Mouse (Mus musculus) granulocyte monocyte progenitor cell, adult 5-6 weeks (primary cell): ENCODE data around the gene Gm17555. TPM values are rescaled to one million over a fixed set of nuclear protein-coding genes. Genes with fewer than 3 reads are reported as not detected.
"Not testable (repeated sequence)": the region's sequence is repeated elsewhere in the genome, so short reads cannot be mapped to it uniquely, and the experiment has no call there.

Source experiments
- ATAC-seq: replicated peaks from 2 replicates; pipeline ENCODE4 v1.8.0; 2016; ENCODE audit warnings: mild to moderate bottlenecking, moderate TSS enrichment, inconsistent platforms; ENCODE audit not compliant: poor library complexity, severe bottlenecking
- total RNA-seq, 2 experiments: library from RNA; stranded (forward) in 1 of 2; stranded (reverse) in 1 of 2; fragments of 200-712, 200-1000 nt in 1 of 2; fragments of >200 nt in 1 of 2; fragmentation: Nextera tagmentation in 1 of 2; gene quantifications; 2 replicates each; pipeline ENCODE4 v1.2.3; 2014 to 2017

Gm17555 gene
- total RNA-seq (2014; fragmentation: Nextera tagmentation) (not detected in 2 replicates), total RNA-seq (2017) (not detected in 2 replicates)

GRCm38 (mm10) chr2:126214800-126215199 lies at the start of gene Gm17555:
Gm17555 (plus strand) TSS chr2:126215100.
- ATAC-seq: not testable (repeated sequence)

- ATAC-seq: no peak
Measured at GRCm38 (mm10) chr2:126165277-126166018, 49.5 kb upstream of the Gm17555 start.

GRCm38 (mm10) chr2:126166335-126166734 lies 48.6 kb upstream of the Gm17555 start:
- ATAC-seq: no peak

GRCm38 (mm10) chr2:126166848-126167617 lies 47.9 kb upstream of the Gm17555 start:
- no peak; the same call in 1 of the 2 replicates for ATAC-seq

- ATAC-seq: no peak
Measured at GRCm38 (mm10) chr2:126171427-126171826, 43.5 kb upstream of the Gm17555 start.

- no peak for ATAC-seq
Measured at GRCm38 (mm10) chr2:126191306-126191705, 23.6 kb upstream of the Gm17555 start.

GRCm38 (mm10) chr2:126192129-126192528 lies 22.8 kb upstream of the Gm17555 start:
- no peak for ATAC-seq

- ATAC-seq: no peak
Measured at GRCm38 (mm10) chr2:126195631-126196356, 19.1 kb upstream of the Gm17555 start.

GRCm38 (mm10) chr2:126198971-126199370 lies 15.9 kb upstream of the Gm17555 start:
- no peak for ATAC-seq

- no peak for ATAC-seq
Measured at GRCm38 (mm10) chr2:126211011-126211680, 3.8 kb upstream of the Gm17555 start.

- no peak for ATAC-seq
Measured at GRCm38 (mm10) chr2:126227581-126227980, 12.7 kb downstream of the Gm17555 start.

- ATAC-seq: no peak
Measured at GRCm38 (mm10) chr2:126231731-126232130, 16.8 kb downstream of the Gm17555 start.

GRCm38 (mm10) chr2:126236905-126237304 lies 22.0 kb downstream of the Gm17555 start:
- ATAC-seq: no peak

- no peak for ATAC-seq
Measured at GRCm38 (mm10) chr2:126245446-126245845, 30.5 kb downstream of the Gm17555 start.

GRCm38 (mm10) chr2:126248536-126248935 lies 33.6 kb downstream of the Gm17555 start:
- no peak for ATAC-seq

GRCm38 (mm10) chr2:126252211-126252610 lies 37.3 kb downstream of the Gm17555 start:
- peak; percentile 30; the same call in 1 of the 2 replicates for ATAC-seq
